Mouse (Mus musculus): ENCODE measurements around the gene Tmeff2.

DNA sequence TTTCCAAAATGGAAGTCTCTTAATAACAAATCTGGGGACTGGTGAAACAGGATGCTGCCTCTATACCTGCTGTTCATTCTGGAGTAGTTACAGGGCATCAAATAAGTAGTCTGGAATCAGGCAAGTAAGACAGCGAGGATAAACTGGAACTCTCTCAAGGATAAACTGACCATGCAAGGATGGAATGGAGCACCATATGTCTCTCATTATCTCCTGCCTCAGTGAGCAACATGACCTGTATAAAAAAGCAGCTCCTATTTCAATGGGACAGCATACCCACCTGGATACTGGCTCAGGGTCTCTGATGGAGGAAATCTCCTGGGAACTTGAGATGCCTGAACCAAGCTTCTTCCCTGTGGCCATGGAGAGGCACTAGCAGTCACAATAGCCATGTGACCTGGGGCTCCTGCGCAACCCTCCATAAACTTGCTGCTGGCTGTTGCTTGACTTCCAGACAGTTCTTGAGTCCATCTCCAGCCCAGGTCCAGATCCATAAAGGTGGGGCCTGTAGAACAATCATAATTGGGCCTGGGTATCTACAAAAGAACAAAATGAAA is 200.7 kb downstream of the Tmeff2 start:
- TF ChIP-seq CTCF (IDR thresholded peaks at IDR 0.05), result no peak
- TF ChIP-seq EP300 (IDR thresholded peaks at IDR 0.05), result no peak
